Mouse (Mus musculus): ENCODE data around the gene Ppp6c. TPM values are rescaled to one million over a fixed set of nuclear protein-coding genes. Genes with fewer than 3 reads are reported as not detected.

Ppp6c gene
- polyA plus RNA-seq, 1 experiment, result 24.1 TPM

DNA sequence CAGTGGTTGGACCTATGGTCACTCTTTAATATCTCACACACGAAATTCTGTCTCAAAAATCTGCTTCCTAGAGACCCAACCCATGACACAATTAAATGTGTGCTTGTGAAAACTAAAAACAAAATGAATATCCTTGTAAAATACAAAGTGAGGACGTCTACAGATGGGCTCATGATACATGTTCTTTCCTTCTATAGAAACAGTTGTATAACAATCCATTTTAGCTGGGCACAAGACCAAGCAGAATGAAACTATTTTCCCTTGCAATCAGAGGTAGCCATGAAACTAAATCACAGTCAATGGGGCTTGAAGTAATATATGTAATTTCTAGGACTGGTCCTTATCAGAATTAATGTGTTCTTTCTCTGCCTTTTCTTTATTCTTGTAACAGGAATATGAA lies 75.3 kb downstream of the Ppp6c start:
- WGBS, result 62% methylated on average over 2 of the region's 2 CpGs
- TF ChIP-seq POLR2A (IDR thresholded peaks at IDR 0.05; ENCODE audit: borderline replicate concordance, extremely low read depth, low read depth, low read length) (no peak), CTCF (IDR thresholded peaks at IDR 0.05; ENCODE audit: insufficient read depth, low read length) (no peak)
- H3K4me1 ChIP-seq (ENCODE audit: control insufficient read depth, insufficient read depth, low read length), result no peaks in the 10 kb centered on the region
- no peak for DNase-seq
- H3K4me3 ChIP-seq (replicated peaks; ENCODE audit: extremely low read depth, low read depth, low read length), result no peak overlapping the region

- Histone ChIP-seq H3K4me3 (replicated peaks; ENCODE audit: extremely low read depth, low read depth, low read length) (no peak overlapping the region), H3K4me1 (ENCODE audit: control insufficient read depth, insufficient read depth, low read length) (no peaks in the 10 kb centered on the region)
- no peak for DNase-seq
- 27% methylated on average over 2 of the region's 2 CpGs for WGBS
- TF ChIP-seq POLR2A (IDR thresholded peaks at IDR 0.05; ENCODE audit: borderline replicate concordance, extremely low read depth, low read depth, low read length) (no peak), CTCF (IDR thresholded peaks at IDR 0.05; ENCODE audit: insufficient read depth, low read length) (no peak)
These were observed 78.2 kb downstream of the Ppp6c start for GRCm38 (mm10) chr2:39148075-39148474.

DNA sequence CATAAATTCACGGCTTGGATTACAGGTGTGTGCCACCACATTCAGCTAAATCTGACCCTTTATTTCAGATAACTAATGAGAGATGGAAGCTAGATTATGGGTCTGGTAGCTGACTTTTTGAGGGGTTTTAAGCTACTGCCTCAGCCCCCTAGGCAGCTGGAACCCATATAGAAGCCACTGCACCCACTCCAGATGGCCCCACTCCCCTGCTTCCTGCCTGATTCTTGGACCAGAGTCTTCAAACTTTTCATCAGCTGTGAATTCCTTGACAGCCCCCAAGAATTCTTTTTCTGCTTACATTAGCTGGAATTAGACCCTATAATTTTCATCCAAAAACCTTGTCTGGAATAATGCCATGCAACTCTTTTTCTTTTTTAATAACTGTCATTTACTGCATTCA lies 79.8 kb downstream of the Ppp6c start:
- whole genome bisulfite sequencing, result 98% methylated on average over 1 of the region's 1 CpGs
- H3K4me3 ChIP-seq (replicated peaks; ENCODE audit: extremely low read depth, low read depth, low read length), result no peak overlapping the region
- TF ChIP-seq CTCF (IDR thresholded peaks at IDR 0.05; ENCODE audit: insufficient read depth, low read length) (no peak), POLR2A (IDR thresholded peaks at IDR 0.05; ENCODE audit: borderline replicate concordance, extremely low read depth, low read depth, low read length) (no peak)
- no peak for DNase-seq
- H3K4me1 ChIP-seq (ENCODE audit: control insufficient read depth, insufficient read depth, low read length), result no peaks in the 10 kb centered on the region

Other genes with a start within 250 kb of the Ppp6c start
- gene Wdr38, start 229.0 kb downstream of the Ppp6c start, polyA plus RNA-seq (2012; rRNA removed), result 4.4 and 4.5 TPM in 2 replicates
- 27.7 and 28.3 TPM in 2 replicates for gene Arpc5l, start 221.1 kb downstream of the Ppp6c start, polyA plus RNA-seq (2012; rRNA removed)
- gene Rpl35, start 220.8 kb downstream of the Ppp6c start, polyA plus RNA-seq (2012; rRNA removed), result 121 and 126 TPM in 2 replicates
- 7.5 and 10.2 TPM in 2 replicates for gene Golga1, start 160.9 kb downstream of the Ppp6c start, polyA plus RNA-seq (2012; rRNA removed)
- 0.61 and 2.4 TPM in 2 replicates for gene Scai, start 35.7 kb downstream of the Ppp6c start, polyA plus RNA-seq (2012; rRNA removed)

All from lung, adult 2 months (tissue).